Mouse (Mus musculus) gastrocnemius, adult 2 months (tissue): Measurements from ENCODE around the gene 1700093K21Rik. TPM values are rescaled to one million over a fixed set of nuclear protein-coding genes. Genes with fewer than 3 reads are reported as not detected.

Experiments
- DNase-seq: peaks from one replicate; pipeline ENCODE4 v3.0.0; 2022
- H3K27ac ChIP-seq: fragments of 200-600 bp; 2 replicates; pipeline ENCODE4 v1.8.1; 2022; ENCODE audit warnings: mild to moderate bottlenecking
- H3K4me3 ChIP-seq: fragments of 200-600 bp; 2 replicates; pipeline ENCODE4 v1.8.1; 2022; ENCODE audit warnings: mild to moderate bottlenecking, moderate library complexity
- CTCF ChIP-seq: fragments of 200-600 bp; IDR thresholded peaks from 2 replicates; pipeline ENCODE4 v1.8.1; 2022; ENCODE audit warnings: antibody characterized with exemption, mild to moderate bottlenecking, moderate library complexity
- intact Hi-C: fragments of 180-260 bp; cut with DNase I; formaldehyde crosslinking; loops from one replicate; pipeline ENCODE4 v1.15.1; 2025
- microRNA-seq: library from miRNA; unstranded; fragments of <30 nt; microRNA quantifications from one replicate; pipeline ENCODE4 v1.2.0, GENCODE M21; 2021
- total RNA-seq, 2 experiments: library from RNA; stranded (reverse); gene quantifications; 2 replicates each; pipeline ENCODE4 v1.2.3; 2021

The 1700093K21Rik gene
- total RNA-seq, 2 experiments from 2014 or later: not detected

GRCm38 (mm10) chr11:23496661-23497060, 24.3 kb downstream of the 1700093K21Rik start:
- no peak for DNase-seq

DNA sequence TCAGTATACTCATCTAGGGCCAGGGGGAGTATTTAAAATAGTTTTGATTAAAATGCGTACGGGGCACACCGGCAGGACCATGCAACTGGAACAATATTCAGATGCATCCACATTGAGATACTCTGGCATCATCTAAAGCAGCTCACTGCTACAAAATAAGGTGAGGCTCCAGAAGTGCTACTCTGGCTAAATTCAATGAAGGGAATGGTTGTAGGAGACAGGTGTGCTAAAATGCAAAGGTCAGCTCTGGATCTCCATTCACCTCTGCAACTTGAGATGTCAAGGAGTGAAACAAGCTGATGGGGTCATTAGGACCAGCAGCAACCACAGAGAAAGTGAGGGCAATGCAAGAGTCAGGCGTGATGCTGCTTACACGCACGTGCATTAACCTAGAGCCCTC, 25.7 kb downstream of the 1700093K21Rik start:
- intact Hi-C loops: loop anchor here (5.0 to 10.0 kb wide), 4 partner anchors 137 to 1928 kb away; partner anchors contain the start of genes 0610010F05Rik, Commd1, Gm28048 and Pex13
- DNase-seq: no peak
- no peak overlapping the region for H3K27ac ChIP-seq
- TF ChIP-seq CTCF: no peak
- H3K4me3 ChIP-seq: no peak overlapping the region

More at GRCm38 (mm10) chr11:23496661-23497060, 24.3 kb downstream of the 1700093K21Rik start:
- intact Hi-C loops: loop anchor here (5.0 to 10.0 kb wide), 4 partner anchors 136 to 1929 kb away; partner anchors contain the start of genes 0610010F05Rik, Commd1, Gm28048 and Pex13
- H3K27ac ChIP-seq: peak overlapping the region; percentile 96
- peak overlapping the region; percentile 100 for H3K4me3 ChIP-seq
- no peak for TF ChIP-seq CTCF

GRCm38 (mm10) chr11:23492048-23492790, 28.7 kb downstream of the 1700093K21Rik start:
- intact Hi-C loops: loop anchor here (10.0 kb wide), 2 partner anchors 173 to 507 kb away; partner anchors contain the start of genes Commd1, Gm28048, Pex13 and Pus10
- no peak for TF ChIP-seq CTCF
- Histone ChIP-seq H3K4me3 (no peak overlapping the region), H3K27ac (no peak overlapping the region)
- no peak for DNase-seq

DNA sequence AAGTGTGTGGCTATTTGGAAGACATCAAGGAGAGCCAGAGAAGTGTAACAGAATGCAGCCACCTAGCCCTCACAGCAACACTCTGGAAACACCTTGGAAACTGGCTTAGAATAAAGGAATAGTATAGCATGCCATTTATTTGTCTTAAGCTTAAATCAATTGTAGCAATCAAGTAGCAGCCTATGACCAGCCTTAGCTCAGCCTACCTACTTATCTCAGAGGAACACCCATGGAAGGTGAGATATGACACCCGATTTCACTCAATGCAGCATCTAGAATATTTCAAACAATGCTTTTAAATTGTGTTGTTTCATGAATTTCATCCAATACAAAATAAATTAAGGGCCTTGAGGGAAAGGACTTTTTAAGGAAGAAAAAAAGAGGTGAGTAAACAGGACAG, 31.0 kb downstream of the 1700093K21Rik start:
- no peak overlapping the region for H3K27ac ChIP-seq
- DNase-seq: no peak
- TF ChIP-seq CTCF: no peak
- intact Hi-C loops: loop anchor here (10.0 kb wide), 2 partner anchors 175 to 505 kb away; partner anchors contain the start of genes Commd1, Gm28048, Pex13 and Pus10
- no peak overlapping the region for H3K4me3 ChIP-seq

Small RNA genes lying within 50 kb of the gene (microRNA-seq; reads per million reads assigned to microRNA genes)
- gene Gm47279: not detected

Other genes starting within 250 kb of the 1700093K21Rik start
- 10 to 100 TPM; 38.7 to 44.2 TPM for gene Usp34, start 214.3 kb downstream of the 1700093K21Rik start, total RNA-seq
- gene Ahsa2, start 23.1 kb downstream of the 1700093K21Rik start, total RNA-seq: 10 to 100 TPM; 37.7 to 44.7 TPM
- 10 to 100 TPM; 12.4 to 14.2 TPM for gene 0610010F05Rik, start 112.5 kb upstream of the 1700093K21Rik start, total RNA-seq
- 10 to 100 TPM; 15.5 to 16.9 TPM for gene Pus10, start 144.5 kb upstream of the 1700093K21Rik start, total RNA-seq
- gene Pex13, start 144.8 kb upstream of the 1700093K21Rik start, total RNA-seq: 10 to 100 TPM; 19.6 to 27.0 TPM
- 1 to 10 TPM; 3.1 to 3.8 TPM for gene Rel, start 249.8 kb upstream of the 1700093K21Rik start, total RNA-seq